Mouse (Mus musculus): ENCODE data around the gene Gm9945. TPM values are rescaled to one million over a fixed set of nuclear protein-coding genes. Genes with fewer than 3 reads are reported as not detected.

Gm9945 gene
- total and polyA plus RNA-seq, 2 experiments from 2014 or later, result not detected

- Histone ChIP-seq H3K9me3 (replicated peaks; ENCODE audit: control insufficient read depth, low read length) (no peaks in the 10 kb centered on the region), H3K4me3 (ENCODE audit: low read depth, low read length) (no peak overlapping the region), H3K36me3 (replicated peaks; ENCODE audit: control insufficient read depth, insufficient read depth, low read length) (no peaks in the 10 kb centered on the region), H3K9ac (replicated peaks; ENCODE audit: low read depth, low read length) (no peak overlapping the region), H3K4me2 (ENCODE audit: low read depth, low read length) (no peak overlapping the region), H3K27me3 (ENCODE audit: control insufficient read depth, insufficient read depth, low read length) (no peaks in the 10 kb centered on the region), H3K27ac (ENCODE audit: low read depth) (peak overlapping the region; percentile 84), H3K4me1 (ENCODE audit: control insufficient read depth, insufficient read depth) (peaks cover 84% of the 10 kb centered on the region)
- DNase-seq (ENCODE audit: low spot score), result no peak
- no peak for ATAC-seq (ENCODE audit: insufficient read depth, low read depth)
- TF ChIP-seq CTCF (IDR thresholded peaks at IDR 0.05; ENCODE audit: low read depth) (peak; percentile 52), EP300 (IDR thresholded peaks at IDR 0.05; ENCODE audit: low read depth) (no peak)
- 61% methylated on average over 6 of the region's 6 CpGs for WGBS
Measured at GRCm38 (mm10) chr11:53524905-53525304, 44.9 kb downstream of the Gm9945 start.

GRCm38 (mm10) chr11:53525461-53525860 lies 45.5 kb downstream of the Gm9945 start:
- peaks cover 84% of the 10 kb centered on the region for H3K4me1 ChIP-seq (ENCODE audit: control insufficient read depth, insufficient read depth)
- H3K9me3 ChIP-seq (replicated peaks; ENCODE audit: control insufficient read depth, low read length), result no peaks in the 10 kb centered on the region
- no peak overlapping the region for H3K4me2 ChIP-seq (ENCODE audit: low read depth, low read length)
- H3K27ac ChIP-seq (ENCODE audit: low read depth), result peak overlapping the region; percentile 84
- 35% methylated on average over 4 of the region's 4 CpGs for WGBS
- ATAC-seq (ENCODE audit: insufficient read depth, low read depth) (peak; percentile 44), DNase-seq (ENCODE audit: low spot score) (peak; percentile 36)
- no peak for TF ChIP-seq CTCF (IDR thresholded peaks at IDR 0.05; ENCODE audit: low read depth)
- TF ChIP-seq EP300 (IDR thresholded peaks at IDR 0.05; ENCODE audit: low read depth), result 0 out of 2 replicates have a peak, but pooled peaks have one; percentile 33
- no peaks in the 10 kb centered on the region for H3K36me3 ChIP-seq (replicated peaks; ENCODE audit: control insufficient read depth, insufficient read depth, low read length)
- H3K9ac ChIP-seq (replicated peaks; ENCODE audit: low read depth, low read length), result no peak overlapping the region; the same call in 1 of the 2 replicates
- H3K27me3 ChIP-seq (ENCODE audit: control insufficient read depth, insufficient read depth, low read length), result no peaks in the 10 kb centered on the region
- H3K4me3 ChIP-seq (ENCODE audit: low read depth, low read length), result no peak overlapping the region

- no peak overlapping the region; the same call in 1 of the 2 replicates for H3K4me2 ChIP-seq (ENCODE audit: low read depth, low read length)
- H3K4me1 ChIP-seq (ENCODE audit: control insufficient read depth, insufficient read depth), result peaks cover 56% of the 10 kb centered on the region
- DNase-seq (ENCODE audit: low spot score) (no peak), ATAC-seq (ENCODE audit: insufficient read depth, low read depth) (no peak)
- no peaks in the 10 kb centered on the region for H3K27me3 ChIP-seq (ENCODE audit: control insufficient read depth, insufficient read depth, low read length)
- 63% methylated on average over 9 of the region's 9 CpGs for WGBS
- H3K27ac ChIP-seq (ENCODE audit: low read depth), result peak overlapping the region; percentile 52
- no peak overlapping the region for H3K4me3 ChIP-seq (ENCODE audit: low read depth, low read length)
- H3K36me3 ChIP-seq (replicated peaks; ENCODE audit: control insufficient read depth, insufficient read depth, low read length), result peaks cover 3% of the 10 kb centered on the region; the same call in 1 of the 2 replicates
- no peak for TF ChIP-seq CTCF (IDR thresholded peaks at IDR 0.05; ENCODE audit: low read depth)
- no peak for TF ChIP-seq EP300 (IDR thresholded peaks at IDR 0.05; ENCODE audit: low read depth)
- H3K9me3 ChIP-seq (replicated peaks; ENCODE audit: control insufficient read depth, low read length), result no peaks in the 10 kb centered on the region
- H3K9ac ChIP-seq (replicated peaks; ENCODE audit: low read depth, low read length), result no peak overlapping the region
Measured at GRCm38 (mm10) chr11:53528397-53529252, 48.7 kb downstream of the Gm9945 start.

GRCm38 (mm10) chr11:53529253-53529557 lies 49.2 kb downstream of the Gm9945 start:
- Histone ChIP-seq H3K27ac (ENCODE audit: low read depth) (no peak overlapping the region), H3K27me3 (ENCODE audit: control insufficient read depth, insufficient read depth, low read length) (no peaks in the 10 kb centered on the region), H3K4me3 (ENCODE audit: low read depth, low read length) (no peak overlapping the region), H3K9ac (replicated peaks; ENCODE audit: low read depth, low read length) (no peak overlapping the region), H3K4me1 (ENCODE audit: control insufficient read depth, insufficient read depth) (peaks cover 50% of the 10 kb centered on the region), H3K4me2 (ENCODE audit: low read depth, low read length) (no peak overlapping the region; the same call in 1 of the 2 replicates), H3K36me3 (replicated peaks; ENCODE audit: control insufficient read depth, insufficient read depth, low read length) (peaks cover 9% of the 10 kb centered on the region; the same call in 1 of the 2 replicates), H3K9me3 (replicated peaks; ENCODE audit: control insufficient read depth, low read length) (no peaks in the 10 kb centered on the region)
- 30% methylated on average over 6 of the region's 6 CpGs for WGBS
- DNase-seq (ENCODE audit: low spot score) (peak; percentile 37), ATAC-seq (ENCODE audit: insufficient read depth, low read depth) (peak; percentile 15)
- TF ChIP-seq CTCF (IDR thresholded peaks at IDR 0.05; ENCODE audit: low read depth) (no peak), EP300 (IDR thresholded peaks at IDR 0.05; ENCODE audit: low read depth) (no peak)

GRCm38 (mm10) chr11:53530001-53530400 lies 50.0 kb downstream of the Gm9945 start:
- WGBS, result 79% methylated on average over 9 of the region's 9 CpGs
- Histone ChIP-seq H3K4me2 (ENCODE audit: low read depth, low read length) (no peak overlapping the region), H3K4me1 (ENCODE audit: control insufficient read depth, insufficient read depth) (peaks cover 44% of the 10 kb centered on the region), H3K27me3 (ENCODE audit: control insufficient read depth, insufficient read depth, low read length) (no peaks in the 10 kb centered on the region), H3K27ac (ENCODE audit: low read depth) (no peak overlapping the region), H3K4me3 (ENCODE audit: low read depth, low read length) (no peak overlapping the region), H3K9ac (replicated peaks; ENCODE audit: low read depth, low read length) (no peak overlapping the region), H3K36me3 (replicated peaks; ENCODE audit: control insufficient read depth, insufficient read depth, low read length) (peaks cover 16% of the 10 kb centered on the region), H3K9me3 (replicated peaks; ENCODE audit: control insufficient read depth, low read length) (no peaks in the 10 kb centered on the region)
- TF ChIP-seq CTCF (IDR thresholded peaks at IDR 0.05; ENCODE audit: low read depth) (no peak), EP300 (IDR thresholded peaks at IDR 0.05; ENCODE audit: low read depth) (no peak)
- DNase-seq (ENCODE audit: low spot score) (no peak), ATAC-seq (ENCODE audit: insufficient read depth, low read depth) (no peak)

Other genes starting within 250 kb of the Gm9945 start
- gene Hspa4, start 179.7 kb upstream of the Gm9945 start, total RNA-seq (2014; rRNA removed; ENCODE audit: low replicate concordance), result 54.0 and 64.3 TPM in 2 replicates
- 59.0 and 75.6 TPM in 2 replicates for gene Hspa4, start 179.7 kb upstream of the Gm9945 start, polyA plus RNA-seq (2015; fragmentation: Nextera tagmentation; extraction: Ambion mirVana)
- gene Zcchc10, start 155.5 kb upstream of the Gm9945 start, total RNA-seq (2014; rRNA removed; ENCODE audit: low replicate concordance), result 1.2 TPM in 1 of 2 replicates, not detected in the other
- gene Zcchc10, start 155.5 kb upstream of the Gm9945 start, polyA plus RNA-seq (2015; fragmentation: Nextera tagmentation; extraction: Ambion mirVana), result 15.3 and 15.4 TPM in 2 replicates
- gene Aff4, start 129.3 kb upstream of the Gm9945 start, total RNA-seq (2014; rRNA removed; ENCODE audit: low replicate concordance), result 59.6 and 70.1 TPM in 2 replicates
- gene Aff4, start 129.3 kb upstream of the Gm9945 start, polyA plus RNA-seq (2015; fragmentation: Nextera tagmentation; extraction: Ambion mirVana), result 27.6 and 36.0 TPM in 2 replicates
- not detected in 2 replicates for gene Leap2, start 57.0 kb upstream of the Gm9945 start, total RNA-seq (2014; rRNA removed; ENCODE audit: low replicate concordance)
- not detected in 2 replicates for gene Leap2, start 57.0 kb upstream of the Gm9945 start, polyA plus RNA-seq (2015; fragmentation: Nextera tagmentation; extraction: Ambion mirVana)
- gene Uqcrq, start 49.3 kb upstream of the Gm9945 start, total RNA-seq (2014; rRNA removed; ENCODE audit: low replicate concordance), result 76.4 and 97.1 TPM in 2 replicates
- 3,062 and 3,250 TPM in 2 replicates for gene Uqcrq, start 49.3 kb upstream of the Gm9945 start, polyA plus RNA-seq (2015; fragmentation: Nextera tagmentation; extraction: Ambion mirVana)
- 0.08 and 0.95 TPM in 2 replicates for gene Gdf9, start 49.1 kb upstream of the Gm9945 start, total RNA-seq (2014; rRNA removed; ENCODE audit: low replicate concordance)
- gene Gdf9, start 49.1 kb upstream of the Gm9945 start, polyA plus RNA-seq (2015; fragmentation: Nextera tagmentation; extraction: Ambion mirVana), result 0.79 and 1.1 TPM in 2 replicates
- not detected in 2 replicates for gene Gm10447, start 23.1 kb upstream of the Gm9945 start, total RNA-seq (2014; rRNA removed; ENCODE audit: low replicate concordance)
- 0.04 TPM in 1 of 2 replicates, not detected in the other for gene Gm10447, start 23.1 kb upstream of the Gm9945 start, polyA plus RNA-seq (2015; fragmentation: Nextera tagmentation; extraction: Ambion mirVana)
- gene Shroom1, start 23.0 kb upstream of the Gm9945 start, total RNA-seq (2014; rRNA removed; ENCODE audit: low replicate concordance), result 1.4 and 2.9 TPM in 2 replicates
- 0.40 and 0.41 TPM in 2 replicates for gene Shroom1, start 23.0 kb upstream of the Gm9945 start, polyA plus RNA-seq (2015; fragmentation: Nextera tagmentation; extraction: Ambion mirVana)
- not detected in 2 replicates for gene Gm9837, start 9.7 kb upstream of the Gm9945 start, total RNA-seq (2014; rRNA removed; ENCODE audit: low replicate concordance)
- not detected in 2 replicates for gene Gm9837, start 9.7 kb upstream of the Gm9945 start, polyA plus RNA-seq (2015; fragmentation: Nextera tagmentation; extraction: Ambion mirVana)
- gene Sowaha, start 108 bp downstream of the Gm9945 start, total RNA-seq (2014; rRNA removed; ENCODE audit: low replicate concordance), result not detected in 2 replicates
- gene Sowaha, start 108 bp downstream of the Gm9945 start, polyA plus RNA-seq (2015; fragmentation: Nextera tagmentation; extraction: Ambion mirVana), result 0.04 and 0.08 TPM in 2 replicates
- 47.1 and 55.8 TPM in 2 replicates for gene Sept8, start 39.1 kb downstream of the Gm9945 start, total RNA-seq (2014; rRNA removed; ENCODE audit: low replicate concordance)
- gene Sept8, start 39.1 kb downstream of the Gm9945 start, polyA plus RNA-seq (2015; fragmentation: Nextera tagmentation; extraction: Ambion mirVana), result 10.3 and 11.5 TPM in 2 replicates
- 6.1 and 17.5 TPM in 2 replicates for gene Kif3a, start 87.2 kb downstream of the Gm9945 start, total RNA-seq (2014; rRNA removed; ENCODE audit: low replicate concordance)
- gene Kif3a, start 87.2 kb downstream of the Gm9945 start, polyA plus RNA-seq (2015; fragmentation: Nextera tagmentation; extraction: Ambion mirVana), result 23.7 and 24.3 TPM in 2 replicates
- not detected in 2 replicates for gene Il4, start 138.5 kb downstream of the Gm9945 start, total RNA-seq (2014; rRNA removed; ENCODE audit: low replicate concordance)
- gene Il4, start 138.5 kb downstream of the Gm9945 start, polyA plus RNA-seq (2015; fragmentation: Nextera tagmentation; extraction: Ambion mirVana), result 0.30 TPM in 1 of 2 replicates, not detected in the other
- not detected in 2 replicates for gene Il13, start 154.5 kb downstream of the Gm9945 start, total RNA-seq (2014; rRNA removed; ENCODE audit: low replicate concordance)
- gene Il13, start 154.5 kb downstream of the Gm9945 start, polyA plus RNA-seq (2015; fragmentation: Nextera tagmentation; extraction: Ambion mirVana), result not detected in 2 replicates
- gene Rad50, start 227.2 kb downstream of the Gm9945 start, total RNA-seq (2014; rRNA removed; ENCODE audit: low replicate concordance), result 4.6 and 5.9 TPM in 2 replicates
- gene Rad50, start 227.2 kb downstream of the Gm9945 start, polyA plus RNA-seq (2015; fragmentation: Nextera tagmentation; extraction: Ambion mirVana), result 13.5 and 14.9 TPM in 2 replicates
- gene Il5, start 240.6 kb downstream of the Gm9945 start, total RNA-seq (2014; rRNA removed; ENCODE audit: low replicate concordance), result not detected in 2 replicates
- gene Il5, start 240.6 kb downstream of the Gm9945 start, polyA plus RNA-seq (2015; fragmentation: Nextera tagmentation; extraction: Ambion mirVana), result 0.07 TPM in 2 replicates

Measured in heart, postnatal 0 days (tissue).